Mouse (Mus musculus) heart, postnatal 36 days (tissue): ENCODE data around the gene Caskin1. TPM values are rescaled to one million over a fixed set of nuclear protein-coding genes. Genes with fewer than 3 reads are reported as not detected.

Experiments used
- DNase-seq, 2 experiments: peaks; one replicate each; pipeline ENCODE4 v3.0.0; 2021 to 2022
- intact Hi-C: fragments of 180-260 bp; cut with DNase I; formaldehyde crosslinking; loops from one replicate; pipeline ENCODE4 v1.15.1; 2025
- total RNA-seq, 2 experiments: library from RNA; stranded (reverse); gene quantifications; 2 replicates each; pipeline ENCODE4 v1.2.3; 2021

Gene Caskin1
- total RNA-seq, 2 experiments from 2014 or later, result 0.11 to 0.14 TPM

DNA sequence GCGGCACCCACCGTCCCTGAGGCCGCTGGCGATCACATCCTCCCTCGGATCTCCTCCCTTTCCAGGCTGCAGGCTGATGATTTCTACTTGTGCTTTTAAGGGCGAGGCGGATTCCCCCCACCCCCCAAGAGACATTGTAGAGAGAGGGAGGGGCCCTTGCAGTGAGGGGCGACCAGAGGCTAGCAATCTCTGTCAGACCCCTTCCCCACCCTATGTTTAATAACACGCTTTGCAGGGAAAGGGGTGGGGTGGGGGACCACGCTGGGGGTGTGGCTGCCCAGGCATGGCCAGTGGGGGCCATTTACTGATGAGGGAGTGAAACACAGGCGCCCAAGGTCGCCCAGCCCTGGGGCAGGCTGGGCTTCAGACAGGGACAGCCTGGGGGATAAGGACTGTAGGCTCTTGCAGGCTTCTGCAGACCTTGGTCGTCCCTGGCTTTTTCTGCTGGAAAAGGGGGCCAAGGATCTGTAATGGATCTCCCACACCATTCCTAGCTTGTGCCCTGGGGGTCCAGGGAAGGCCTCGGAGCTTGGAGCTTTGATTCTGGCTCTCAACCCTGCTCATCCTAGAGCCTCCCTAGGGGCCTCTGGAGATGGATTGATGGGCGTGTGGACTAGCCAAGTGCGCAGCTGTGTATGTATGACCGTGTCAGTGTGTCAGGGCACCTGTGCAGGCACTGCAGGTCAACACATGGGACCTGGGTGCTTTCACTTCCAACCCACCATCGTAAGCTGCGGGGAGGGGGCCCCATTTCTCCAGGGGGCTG is 1.0 kb downstream of the Caskin1 start:
- no peak for DNase-seq
- intact Hi-C loops, result loop anchor here (5.0 kb wide), 2 partner anchors 138 to 178 kb away; partner anchors contain the start of gene Zfp598

DNA sequence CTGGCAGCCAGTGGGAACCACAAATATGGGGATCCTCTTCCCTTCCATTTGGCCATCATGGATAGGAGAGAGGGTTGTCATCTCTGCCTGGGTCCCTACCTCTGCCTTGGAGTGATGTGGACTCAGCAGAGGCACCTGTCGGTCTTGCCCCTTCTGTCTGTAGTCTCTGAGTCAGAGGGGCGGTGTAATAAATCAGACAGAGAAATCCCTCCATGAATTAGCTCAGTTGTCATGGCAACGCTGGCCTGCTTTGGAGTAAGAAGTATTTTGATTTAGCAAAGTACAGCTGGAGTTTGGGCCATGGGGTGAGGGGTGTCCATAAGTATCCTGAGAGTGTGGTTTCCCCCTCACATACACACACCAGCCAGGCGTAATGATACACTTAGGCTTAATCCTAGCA is 2.0 kb downstream of the Caskin1 start:
- no peak for DNase-seq
- intact Hi-C loops, result loop anchor here (5.0 kb wide), 2 partner anchors 137 to 177 kb away; partner anchors contain the start of gene Zfp598

- peak; percentile 39 to 57 for DNase-seq
- intact Hi-C loops, result loop anchor here (2.0 to 5.0 kb wide), 4 partner anchors 18 to 173 kb away; partner anchors contain the start of gene Zfp598
Observed at GRCm38 (mm10) chr17:24494627-24495335, 6.4 kb downstream of the Caskin1 start.

GRCm38 (mm10) chr17:24495443-24495842 is 7.0 kb downstream of the Caskin1 start:
- intact Hi-C loops, result loop anchor here (2.0 kb wide), 2 partner anchors 17 to 43 kb away; no protein-coding TSS in a partner anchor
- DNase-seq, result no peak

DNA sequence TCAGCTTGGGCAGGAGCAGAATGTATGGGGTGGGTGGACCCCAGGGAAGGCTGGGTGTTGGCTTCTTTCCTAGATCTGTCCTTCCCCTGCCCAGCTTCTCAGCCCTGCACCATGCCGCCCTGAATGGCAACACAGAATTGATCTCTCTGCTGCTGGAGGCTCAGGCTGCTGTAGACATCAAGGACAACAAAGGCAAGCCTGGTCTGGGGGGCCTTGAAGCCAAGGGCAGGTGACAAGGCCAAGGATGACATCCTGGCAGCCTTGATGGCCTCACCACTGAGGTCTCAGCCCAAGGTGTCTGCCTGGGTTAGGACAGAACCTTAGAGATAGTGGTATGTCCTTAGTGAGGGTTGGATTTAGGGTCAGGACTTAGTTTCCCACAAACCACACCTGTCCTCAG is 7.6 kb downstream of the Caskin1 start:
- no peak for DNase-seq
- intact Hi-C loops, result no loop called here

GRCm38 (mm10) chr17:24502208-24502607 is 13.8 kb downstream of the Caskin1 start:
- DNase-seq, result no peak
- intact Hi-C loops, result no loop called here

GRCm38 (mm10) chr17:24504085-24504484 is 15.7 kb downstream of the Caskin1 start:
- intact Hi-C loops, result no loop called here

GRCm38 (mm10) chr17:24505286-24505955 is 17.0 kb downstream of the Caskin1 start:
- DNase-seq, result no peak
- intact Hi-C loops, result no loop called here

More at GRCm38 (mm10) chr17:24504085-24504484, 15.7 kb downstream of the Caskin1 start:
- no peak for DNase-seq

DNA sequence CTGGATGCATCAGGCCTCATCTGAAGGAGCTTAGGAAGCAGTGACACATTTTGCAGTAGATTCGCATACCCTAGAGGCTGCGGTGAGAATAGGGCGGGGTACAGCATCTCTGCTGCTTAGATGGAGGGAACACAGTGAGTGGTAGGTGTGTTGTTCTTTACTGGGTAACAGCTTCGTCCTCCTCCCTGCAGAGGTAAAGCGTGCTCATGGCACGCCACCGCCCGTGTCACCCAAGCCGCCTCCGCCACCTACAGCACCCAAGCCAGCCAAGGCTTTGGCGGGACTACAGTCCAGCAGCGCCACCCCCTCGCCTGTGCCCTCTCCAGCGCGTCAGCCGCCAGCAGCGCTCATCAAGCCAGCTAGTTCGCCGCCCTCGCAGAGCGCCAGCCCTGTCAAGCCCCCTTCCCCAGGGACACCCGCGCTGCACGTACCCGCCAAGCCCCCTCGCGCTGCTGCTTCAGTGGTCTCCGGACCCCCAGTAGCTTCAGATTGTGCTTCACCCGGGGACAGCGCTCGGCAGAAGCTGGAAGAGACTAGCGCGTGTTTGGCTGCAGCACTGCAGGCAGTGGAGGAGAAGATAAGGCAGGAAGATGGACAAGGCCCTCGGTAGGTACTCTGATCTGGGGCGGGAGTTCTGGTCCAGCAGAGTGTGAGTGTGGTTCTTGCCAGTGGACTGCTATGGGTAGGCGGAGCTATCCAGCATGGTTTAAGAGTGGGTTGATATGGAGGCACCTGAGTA is 18.1 kb downstream of the Caskin1 start:
- intact Hi-C loops, result no loop called here
- DNase-seq, result peak; percentile 24 to 28

GRCm38 (mm10) chr17:24507129-24507664 is 18.8 kb downstream of the Caskin1 start:
- DNase-seq, result no peak
- intact Hi-C loops, result no loop called here

DNA sequence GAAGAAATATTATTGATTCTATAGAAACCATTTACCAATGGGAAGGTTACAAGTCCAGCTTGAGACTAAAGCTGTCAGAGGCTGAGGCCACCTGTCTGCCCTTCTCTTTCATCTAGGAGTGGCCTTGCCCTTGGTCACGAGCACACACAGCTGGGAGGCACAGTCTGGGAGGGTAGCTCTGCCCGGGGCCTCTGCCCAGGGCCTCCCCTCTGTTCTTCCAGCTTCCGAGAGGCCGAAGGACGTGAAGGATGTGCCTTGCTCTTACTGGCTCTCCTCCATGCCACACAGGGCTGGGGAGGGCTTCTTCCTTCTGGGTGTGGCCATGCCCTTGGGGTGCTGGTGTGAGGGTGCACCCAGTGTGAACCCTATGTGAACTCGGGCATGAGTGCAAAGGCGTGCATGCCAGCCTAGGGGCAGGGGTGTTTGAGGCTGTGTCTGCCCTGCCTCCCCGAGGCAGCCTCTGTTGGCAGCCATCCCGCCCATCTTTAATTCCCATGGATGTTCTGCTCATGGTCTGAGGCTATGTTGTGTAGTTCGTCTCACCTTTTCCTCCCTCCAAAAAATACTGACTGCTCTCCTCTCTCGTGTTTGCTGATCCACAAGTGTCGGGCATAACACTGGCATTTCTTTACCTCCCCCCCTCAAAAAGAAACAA is 19.5 kb downstream of the Caskin1 start:
- intact Hi-C loops, result no loop called here
- DNase-seq, result no peak

GRCm38 (mm10) chr17:24513609-24514008 is 25.2 kb downstream of the Caskin1 start:
- DNase-seq, result peak; percentile 53 to 63
- intact Hi-C loops, result loop anchor here (2.0 kb wide), 1 partner anchor 19 kb away; no protein-coding TSS in a partner anchor

DNA sequence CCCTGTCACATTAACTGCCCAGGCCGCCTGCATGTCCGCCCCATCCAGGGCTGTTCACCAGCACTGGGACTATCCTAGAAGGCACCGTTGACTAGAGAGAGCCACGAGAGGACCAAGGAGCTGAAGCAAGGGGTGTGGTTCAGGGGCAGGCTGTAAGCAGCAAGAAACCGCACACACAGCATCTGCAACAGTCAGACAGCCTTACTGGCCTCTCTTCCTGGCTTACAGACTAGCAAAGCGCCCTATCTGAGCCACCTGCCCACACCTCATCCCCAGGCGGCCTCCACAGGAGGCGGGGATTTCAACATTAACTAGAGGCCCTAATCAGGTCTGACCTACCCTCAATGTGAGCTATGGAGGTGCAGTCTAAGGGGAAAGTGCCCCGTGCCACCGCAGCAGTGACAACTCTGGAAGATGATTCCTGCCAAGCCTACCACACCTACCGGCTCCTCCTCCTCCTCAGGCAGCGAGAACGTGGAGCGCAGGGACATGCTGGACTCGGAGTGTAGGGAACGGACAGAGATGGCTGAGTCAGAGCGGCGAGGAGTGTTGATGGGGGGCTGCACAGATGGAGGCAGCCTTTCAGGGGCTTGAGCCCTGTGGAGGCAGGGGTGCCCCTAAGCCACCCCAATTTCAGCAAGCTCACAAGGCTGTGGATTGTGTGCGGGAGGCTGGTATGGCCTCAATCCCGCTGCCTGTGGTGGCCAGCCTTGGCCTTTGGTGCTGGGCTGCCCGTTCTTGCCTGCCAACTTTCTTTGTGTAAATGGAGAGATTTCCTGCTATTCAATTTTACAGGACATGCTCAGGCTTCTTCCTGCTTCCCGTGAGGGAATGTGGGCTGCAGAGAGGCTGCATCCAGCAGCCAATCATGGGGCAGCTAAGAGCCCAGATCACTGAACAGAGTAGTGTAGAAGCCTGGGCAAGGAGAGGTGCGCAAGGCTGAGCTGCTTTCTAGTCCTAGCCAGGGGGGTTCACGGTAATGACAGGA is 26.2 kb downstream of the Caskin1 start:
- intact Hi-C loops, result no loop called here
- DNase-seq, result peak in 1 of 2 experiments; percentile 15

DNA sequence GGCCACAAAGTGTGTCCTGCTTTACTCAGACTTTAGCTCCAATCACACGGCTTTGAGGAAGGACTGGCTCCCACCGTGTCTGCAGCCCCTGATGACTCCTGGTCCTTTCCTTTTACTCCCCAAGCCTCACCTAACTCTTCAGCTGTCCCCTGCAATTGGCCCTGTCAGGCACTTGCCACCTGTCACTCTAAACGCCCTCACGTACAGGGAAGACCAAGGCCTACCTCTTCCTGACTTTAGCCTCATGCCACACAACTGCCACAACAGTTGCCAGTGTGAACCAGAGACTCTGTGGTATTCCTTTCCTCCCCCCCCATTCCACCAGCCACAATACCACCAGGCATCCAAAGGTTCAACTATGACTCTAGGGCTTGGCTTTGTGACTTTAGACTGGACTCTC is 32.0 kb downstream of the Caskin1 start:
- intact Hi-C loops, result no loop called here
- DNase-seq, result no peak

- intact Hi-C loops, result no loop called here
- DNase-seq, result no peak
Observed at GRCm38 (mm10) chr17:24524734-24525133, 36.3 kb downstream of the Caskin1 start.

- DNase-seq, result no peak
Observed at GRCm38 (mm10) chr17:24527315-24527714, 38.9 kb downstream of the Caskin1 start.

DNA sequence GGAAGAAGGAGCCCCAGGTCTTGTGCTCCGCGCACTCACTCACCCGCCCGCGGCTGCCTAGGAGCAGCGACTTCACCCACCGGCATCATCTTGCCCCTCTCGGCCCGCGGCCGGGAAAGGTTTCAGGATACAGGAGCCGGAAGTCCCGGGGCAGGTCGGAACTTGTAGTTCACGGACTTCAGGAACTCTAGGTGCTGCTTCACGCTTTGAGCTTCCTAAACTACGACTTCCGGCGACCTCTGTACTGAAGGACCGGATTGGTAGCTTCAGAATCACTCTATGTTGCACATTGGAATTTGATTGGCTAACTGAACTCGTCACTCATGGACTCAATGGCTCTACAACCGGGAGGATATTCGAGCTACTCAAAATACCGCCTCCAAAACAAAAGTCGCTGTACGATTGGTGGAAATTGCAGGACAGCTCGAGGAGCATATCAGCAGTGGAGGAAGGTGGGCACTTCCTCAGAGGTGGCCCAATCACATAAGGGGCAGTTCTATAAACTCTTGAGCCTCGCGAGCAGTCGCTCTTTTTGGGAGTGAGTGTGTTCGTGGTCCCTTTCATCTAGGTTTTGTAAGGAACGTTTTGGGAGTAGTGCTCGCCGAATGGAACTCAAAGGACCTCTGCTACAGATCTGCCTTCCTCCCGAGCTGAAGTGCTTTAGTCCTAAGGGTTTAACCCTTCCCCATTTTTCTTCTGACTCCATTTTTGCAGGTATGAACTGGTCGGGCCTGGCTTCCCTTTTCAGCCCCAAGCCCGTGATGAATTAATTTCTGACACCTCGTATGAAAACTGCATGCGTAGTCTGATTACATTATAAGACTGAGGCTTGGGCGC is 39.5 kb downstream of the Caskin1 start, which contains the start of gene Traf7:
TSS of gene Traf7 (minus strand) at position 216 of the 837 bp plus-strand sequence.
- peak; percentile 87 to 88 for DNase-seq
- intact Hi-C loops, result no loop called here

More at GRCm38 (mm10) chr17:24527315-24527714, 38.9 kb downstream of the Caskin1 start:
- intact Hi-C loops, result no loop called here
